Mouse (Mus musculus): ENCODE measurements around the gene Cnp.
"Not testable (repeated sequence)": the region's sequence is repeated elsewhere in the genome, so short reads cannot be mapped to it uniquely, and the experiment has no call there.

DNA sequence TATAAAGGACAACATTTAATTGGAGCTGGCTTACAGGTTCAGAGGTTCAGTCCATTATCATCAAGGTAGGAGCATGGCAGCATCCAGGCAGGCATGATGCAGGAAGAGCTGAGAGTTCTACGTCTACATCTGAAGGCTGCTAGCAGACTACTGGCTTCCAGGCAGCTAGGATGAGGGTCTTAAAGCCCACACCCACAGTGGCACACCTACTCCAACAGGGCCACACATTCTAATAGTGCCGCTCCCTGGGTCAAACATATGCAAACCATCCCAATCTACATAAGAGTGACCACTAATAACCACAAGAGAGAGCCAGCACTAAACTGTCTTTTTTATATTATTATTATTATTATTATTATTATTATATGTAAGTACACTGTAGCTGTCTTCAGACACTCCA is 40.3 kb upstream of the Cnp start:
- TF ChIP-seq GATA1 (IDR thresholded peaks at IDR 0.05; ENCODE audit: borderline replicate concordance, low read length); FLI1 (IDR thresholded peaks at IDR 0.05; ENCODE audit: low read length): not testable (repeated sequence)

Measured in megakaryocyte, embryonic 14.5 days (primary cell).